Mouse (Mus musculus) cerebellum, adult 2 months (tissue): ENCODE measurements around the gene Trim17. TPM values are rescaled to one million over a fixed set of nuclear protein-coding genes. Genes with fewer than 3 reads are reported as not detected.

ENCODE experiments used
- DNase-seq, 2 experiments: peaks; one replicate each; pipeline ENCODE4 v3.0.0; 2021
- H3K27ac ChIP-seq: fragments of 200-500 bp; 2 replicates; pipeline ENCODE4 v1.5.1; 2012; ENCODE audit warnings: low read length, control low read depth, inconsistent platforms; ENCODE audit not compliant: insufficient read depth
- H3K27me3 ChIP-seq: fragments of 200-500 bp; 2 replicates; pipeline ENCODE4 v1.6.1; 2012; ENCODE audit warnings: inconsistent platforms, mild to moderate bottlenecking, low read length, moderate library complexity; ENCODE audit not compliant: control insufficient read depth, insufficient read depth
- H3K4me1 ChIP-seq: fragments of 200-500 bp; 2 replicates; pipeline ENCODE4 v1.6.1; 2011; ENCODE audit warnings: low read length; ENCODE audit not compliant: control insufficient read depth, insufficient read depth
- H3K4me3 ChIP-seq: fragments of 200-500 bp; replicated peaks from 2 replicates; pipeline ENCODE3; 2011; ENCODE audit warnings: mild to moderate bottlenecking, low read depth, low read length, control low read depth; ENCODE audit not compliant: insufficient read depth
- CTCF ChIP-seq: fragments of 200-500 bp; IDR thresholded peaks from 2 replicates; pipeline ENCODE4 v1.5.1; 2011; ENCODE audit warnings: low read depth, mild to moderate bottlenecking, control low read depth, low read length, moderate library complexity, borderline replicate concordance; ENCODE audit not compliant: insufficient read depth
- POLR2A ChIP-seq: fragments of 200-500 bp; IDR thresholded peaks from 2 replicates; pipeline ENCODE4 v1.6.1; 2011; ENCODE audit warnings: low read length, control low read depth, borderline replicate concordance; ENCODE audit not compliant: insufficient read depth
- WGBS: fragments of 180-500 bp; shearing (Covaris S2); methylation state at CpG from one replicate; pipeline ENCODE4 v1.1.7; 2018; 5-methylcytosine and 5-hydroxymethylcytosine counted together
- polyA plus RNA-seq: library from polyadenylated mRNA; depleted of rRNA; stranded (reverse); fragments of >200 nt; gene quantifications from 2 replicates; pipeline ENCODE4 v1.2.3, GENCODE M21; 2012

Gene Trim17
- polyA plus RNA-seq, 1 experiment, result 3.5 TPM

DNA sequence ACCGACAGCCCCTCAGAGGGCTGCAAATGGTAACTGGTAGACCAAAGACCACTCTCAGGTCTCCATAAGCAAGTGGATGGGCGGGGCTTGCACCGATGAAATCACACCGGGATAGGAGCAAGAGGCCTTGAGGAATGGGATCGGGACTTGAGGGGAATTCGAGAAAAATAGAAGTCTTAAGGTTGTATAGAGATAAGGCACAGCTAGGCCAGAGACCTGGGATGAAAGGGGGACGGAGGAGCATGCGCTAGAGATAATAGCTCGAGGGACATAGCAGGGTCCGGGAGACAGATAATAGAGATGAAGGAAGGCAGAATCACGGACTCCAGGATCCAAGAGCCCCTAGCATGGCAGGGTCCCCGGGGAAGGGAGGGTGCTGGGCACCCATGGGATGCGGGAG is 16.6 kb upstream of the Trim17 start:
- Histone ChIP-seq H3K4me3 (peak overlapping the region; percentile 88), H3K27ac (peak overlapping the region; percentile 88), H3K4me1 (peaks cover 16% of the 10 kb centered on the region), H3K27me3 (no peaks in the 10 kb centered on the region)
- under 1% methylated on average over 13 of the region's 13 CpGs for WGBS
- DNase-seq, result peak in 1 of 2 experiments; percentile 42
- no peak for TF ChIP-seq CTCF
- TF ChIP-seq POLR2A, result no peak

DNA sequence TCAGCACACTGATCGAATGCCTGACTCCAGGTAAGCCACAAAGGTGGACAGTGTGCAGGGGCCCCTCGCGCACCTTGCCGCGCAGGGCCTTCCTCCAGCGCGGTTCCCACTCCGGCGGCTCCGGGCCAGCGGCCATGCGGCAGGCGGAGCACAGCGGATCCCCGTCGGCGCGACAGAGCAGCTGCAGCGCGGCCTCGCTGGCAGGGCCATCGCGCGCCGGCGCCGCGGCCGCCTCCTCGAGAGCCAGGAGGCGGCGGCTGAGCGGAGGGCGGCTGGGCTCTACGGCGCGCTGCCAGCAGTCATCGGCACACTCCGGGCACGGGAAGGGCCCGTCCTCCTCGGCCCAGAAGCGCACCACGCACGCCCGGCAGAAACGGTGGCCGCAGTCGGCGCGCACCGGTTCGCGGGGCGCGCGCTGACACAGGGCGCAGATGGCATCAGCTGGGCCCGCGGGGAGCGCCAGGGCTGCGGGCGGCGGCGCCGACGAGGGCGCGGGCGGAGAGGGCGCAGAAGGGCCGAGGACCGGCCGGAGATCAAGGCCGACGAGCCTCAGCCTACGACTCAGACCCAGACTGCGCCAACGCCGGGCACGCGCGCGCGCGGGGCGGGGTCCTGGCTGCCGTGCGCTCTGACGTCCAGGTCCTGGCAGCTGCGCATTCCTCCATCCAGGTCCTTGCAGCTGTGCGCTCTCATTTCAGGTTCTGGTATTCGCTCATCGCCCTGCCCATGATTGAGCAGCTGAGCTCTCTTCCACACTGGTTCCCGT is 16.0 kb upstream of the Trim17 start, which contains the start of gene Rnf187:
Gene Rnf187, minus strand, starts transcription at position 595 of the 766 bp plus-strand sequence.
- Histone ChIP-seq H3K27me3 (no peaks in the 10 kb centered on the region), H3K4me1 (peaks cover 16% of the 10 kb centered on the region), H3K4me3 (peak within 1 kb of the TSS; percentile 88), H3K27ac (peak within 1 kb of the TSS; percentile 88)
- under 1% methylated on average over 93 of the region's 95 CpGs for WGBS
- peak; percentile 91 for TF ChIP-seq POLR2A
- no peak for TF ChIP-seq CTCF
- peak; percentile 95 to 97 for DNase-seq

DNA sequence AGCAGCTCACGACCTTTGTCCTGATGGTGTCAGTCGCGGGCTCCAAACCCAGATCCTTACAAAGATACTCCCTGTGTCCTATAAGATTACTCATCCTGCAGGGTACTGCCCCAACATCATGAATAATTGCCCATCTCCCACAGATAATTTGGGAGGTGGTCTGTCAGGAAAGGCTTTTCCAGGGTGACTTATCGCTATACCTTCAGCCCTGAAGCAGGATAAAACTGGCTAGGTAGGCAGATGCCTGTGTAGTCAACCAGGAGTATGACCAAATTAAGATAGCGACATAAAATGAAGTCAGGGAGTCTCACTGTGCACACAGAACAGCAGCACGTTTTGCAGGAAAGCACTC is 15.4 kb upstream of the Trim17 start:
- H3K27me3 ChIP-seq, result no peaks in the 10 kb centered on the region
- peak overlapping the region; percentile 67 for H3K27ac ChIP-seq
- TF ChIP-seq POLR2A, result no peak
- no peak for TF ChIP-seq CTCF
- peaks cover 16% of the 10 kb centered on the region for H3K4me1 ChIP-seq
- peak overlapping the region; percentile 88 for H3K4me3 ChIP-seq
- 5% methylated on average over 6 of the region's 6 CpGs for WGBS
- DNase-seq, result no peak

DNA sequence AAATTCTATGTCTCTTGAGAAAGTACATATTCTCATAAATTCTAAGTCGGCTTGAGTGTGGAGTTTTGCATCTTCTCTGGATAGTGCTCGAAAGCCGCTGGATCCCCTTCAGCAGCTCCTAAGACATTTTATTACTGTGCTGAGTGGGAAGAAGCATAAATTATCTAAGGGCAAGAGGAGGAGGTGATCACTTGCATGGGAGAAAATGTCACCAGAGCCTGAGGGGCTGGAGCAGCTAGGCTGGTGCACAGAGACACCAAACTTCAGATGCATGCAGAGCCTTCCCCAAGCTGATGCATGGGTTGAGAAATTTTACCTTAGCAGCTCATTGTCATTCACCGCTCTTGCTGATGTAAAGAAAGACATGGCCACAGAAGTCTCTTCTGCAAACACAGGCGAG is 10.3 kb upstream of the Trim17 start:
- Histone ChIP-seq H3K4me3 (no peak overlapping the region), H3K27ac (no peak overlapping the region), H3K4me1 (peaks cover 6% of the 10 kb centered on the region), H3K27me3 (no peaks in the 10 kb centered on the region)
- no peak for DNase-seq
- WGBS, result 86% methylated on average over 5 of the region's 5 CpGs
- TF ChIP-seq CTCF, result no peak

DNA sequence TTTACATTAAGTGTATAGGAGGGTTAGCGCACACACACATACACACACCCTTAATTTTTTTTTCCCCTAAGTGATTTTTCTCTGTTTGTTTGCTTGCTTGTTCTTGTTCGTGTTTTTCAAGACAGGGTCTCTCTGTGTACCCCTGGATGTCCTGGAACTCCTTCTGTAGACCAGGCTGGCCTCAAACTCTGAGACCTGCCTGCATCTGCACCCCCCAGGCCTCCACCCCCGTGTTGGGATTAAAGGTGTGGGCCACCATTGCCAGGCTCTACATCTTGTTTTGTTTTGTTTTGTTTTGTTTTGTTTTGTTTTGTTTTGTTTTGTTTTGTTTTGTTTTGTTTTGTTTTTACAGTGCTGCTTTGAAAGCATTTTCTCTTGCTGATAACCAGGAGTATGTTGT is 7.2 kb upstream of the Trim17 start:
- 57% methylated on average over 3 of the region's 3 CpGs for WGBS
- TF ChIP-seq CTCF, result no peak
- no peak for TF ChIP-seq POLR2A
- Histone ChIP-seq H3K27me3 (no peaks in the 10 kb centered on the region), H3K4me3 (peak overlapping the region; percentile 61), H3K27ac (peak overlapping the region; percentile 89), H3K4me1 (peaks cover 6% of the 10 kb centered on the region)
- no peak for DNase-seq

DNA sequence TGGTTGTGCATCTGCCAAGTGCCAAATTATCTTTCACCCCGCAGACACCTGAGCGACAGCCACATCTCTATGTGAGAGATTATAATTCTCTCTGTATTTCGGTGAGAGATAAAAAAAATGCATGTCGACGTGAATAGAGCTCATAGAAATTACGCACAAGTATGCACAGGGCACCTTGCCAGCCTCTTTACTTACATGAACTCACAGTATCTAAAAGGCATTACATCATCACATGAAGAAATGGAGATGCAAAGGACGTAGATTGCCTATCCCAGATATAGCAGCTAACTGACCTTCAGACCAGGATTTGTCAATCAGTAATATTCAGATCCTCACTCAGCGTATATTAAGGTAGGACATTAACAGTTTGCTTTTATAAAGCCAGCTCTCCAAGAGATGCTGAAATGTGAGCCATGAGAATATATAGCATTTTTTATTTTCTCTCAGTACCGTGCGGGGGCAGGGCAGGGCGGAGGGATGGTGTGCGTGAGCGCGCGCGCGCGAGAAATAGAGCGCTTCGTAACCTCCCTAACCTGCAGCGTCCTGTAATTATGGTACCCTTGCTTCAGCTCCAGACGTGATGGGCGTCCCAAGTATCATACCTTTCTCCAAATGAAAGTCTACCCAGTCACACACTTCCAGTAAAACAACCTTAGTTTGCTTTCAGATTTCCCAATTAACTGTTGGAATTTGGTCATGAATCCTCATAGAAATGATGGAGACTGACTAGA is 6.5 kb upstream of the Trim17 start:
- WGBS, result 3% methylated on average over 23 of the region's 23 CpGs
- Histone ChIP-seq H3K27me3 (no peaks in the 10 kb centered on the region), H3K4me3 (peak overlapping the region; percentile 61), H3K27ac (peak overlapping the region; percentile 89), H3K4me1 (peaks cover 6% of the 10 kb centered on the region)
- TF ChIP-seq POLR2A, result no peak
- TF ChIP-seq CTCF, result no peak
- DNase-seq, result peak; percentile 79 to 82

DNA sequence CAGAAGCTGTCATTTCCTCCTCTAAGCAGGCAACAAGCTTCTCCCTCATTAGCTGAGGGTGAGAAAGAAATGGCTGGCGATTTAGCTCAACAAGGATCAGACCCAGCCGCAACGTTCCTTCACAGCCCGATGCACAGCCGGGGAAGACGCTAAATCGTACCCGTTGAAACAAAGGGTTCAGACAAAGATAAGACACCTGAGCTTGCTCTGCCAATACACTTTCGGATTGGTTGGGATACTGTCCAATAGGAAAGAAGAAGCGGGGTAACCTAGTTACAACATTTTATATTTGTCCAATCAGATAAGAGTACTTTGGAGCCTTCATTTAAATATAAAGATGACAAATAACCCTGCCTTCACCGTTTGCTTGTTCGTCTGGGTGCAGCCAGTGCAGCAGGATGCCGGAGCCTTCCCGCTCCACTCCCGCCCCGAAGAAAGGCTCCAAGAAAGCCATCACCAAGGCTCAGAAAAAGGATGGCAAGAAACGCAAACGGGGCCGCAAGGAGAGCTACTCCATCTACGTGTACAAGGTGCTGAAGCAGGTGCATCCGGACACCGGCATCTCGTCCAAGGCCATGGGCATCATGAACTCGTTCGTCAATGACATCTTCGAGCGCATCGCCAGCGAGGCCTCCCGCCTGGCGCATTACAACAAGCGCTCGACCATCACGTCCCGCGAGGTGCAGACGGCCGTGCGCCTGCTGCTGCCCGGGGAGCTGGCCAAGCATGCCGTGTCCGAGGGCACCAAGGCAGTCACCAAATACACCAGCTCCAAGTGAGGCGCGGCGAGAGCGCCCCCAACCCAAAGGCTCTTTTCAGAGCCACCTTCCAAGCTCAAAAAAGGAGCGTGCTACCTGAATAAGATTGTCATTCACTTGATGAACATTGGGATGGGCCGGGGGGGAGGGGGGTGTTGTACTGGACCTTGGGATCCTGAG is 5.7 kb upstream of the Trim17 start, which contains the start of gene Hist3h2ba:
Gene Hist3h2ba, plus strand, starts transcription at position 379 of the 938 bp plus-strand sequence.
- Histone ChIP-seq H3K27me3 (no peaks in the 10 kb centered on the region), H3K4me1 (peaks cover 6% of the 10 kb centered on the region), H3K4me3 (peak within 1 kb of the TSS; percentile 91), H3K27ac (peak within 1 kb of the TSS; percentile 95)
- peak; percentile 99 for TF ChIP-seq POLR2A
- TF ChIP-seq CTCF, result no peak
- peak; percentile 91 to 97 for DNase-seq
- under 1% methylated on average over 48 of the region's 48 CpGs for WGBS
